ENCODE assay signal across 15 mouse cellular contexts in the genomic region with DNA sequence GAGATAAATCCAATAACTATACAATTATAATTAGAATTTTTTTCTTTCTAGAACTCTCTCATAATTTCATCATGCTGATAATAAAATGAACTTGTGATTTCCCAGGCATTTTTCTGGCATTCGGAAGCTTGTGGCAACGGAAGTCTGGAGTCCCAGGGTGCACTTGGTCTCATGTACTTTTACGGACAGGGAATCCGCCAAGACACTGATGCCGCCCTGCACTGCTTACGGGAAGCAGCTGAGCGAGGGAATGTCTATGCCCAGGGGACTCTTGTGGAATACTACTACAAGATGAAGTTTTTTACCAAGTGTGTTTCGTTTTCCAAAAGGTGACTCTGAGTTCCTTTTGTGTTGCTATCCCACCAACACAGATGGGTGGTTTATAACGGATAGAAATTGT. TPM values are rescaled to one million over a fixed set of nuclear protein-coding genes. Genes with fewer than 3 reads are reported as not detected.
"Had no signal": no experiment of that assay in that cellular context is flagged by ENCODE, and none has a peak within 500 bp of the region (broad histone marks: within the 10 kb centered on the region; RNA-seq: fewer than 3 reads in every experiment).

No protein-coding gene starts in this region.

- H3K9ac ChIP-seq: neural tube, embryonic 13.5 days; neural tube, embryonic 15.5 days; stomach, embryonic 15.5 days had no signal

- H3K36me3 ChIP-seq: neural tube, embryonic 13.5 days; neural tube, embryonic 15.5 days; stomach, embryonic 15.5 days had no signal

- H3K27me3 ChIP-seq: neural tube, embryonic 13.5 days; neural tube, embryonic 15.5 days; stomach, embryonic 15.5 days had no signal

- H3K4me3 ChIP-seq: neural tube, embryonic 13.5 days; neural tube, embryonic 15.5 days; stomach, embryonic 15.5 days had no signal

- H3K4me1 ChIP-seq: neural tube, embryonic 13.5 days; neural tube, embryonic 15.5 days; stomach, embryonic 15.5 days had no signal

- H3K4me2 ChIP-seq: neural tube, embryonic 13.5 days; neural tube, embryonic 15.5 days; stomach, embryonic 15.5 days had no signal

- H3K9me3 ChIP-seq: neural tube, embryonic 13.5 days; neural tube, embryonic 15.5 days; stomach, embryonic 15.5 days had no signal

- H3K27ac ChIP-seq: neural tube, embryonic 13.5 days; neural tube, embryonic 15.5 days; stomach, embryonic 15.5 days; stomach, postnatal 0 days had no signal

- DNase-seq: retina, postnatal 1 day; right cerebral cortex, postnatal 14 days; right cerebral cortex, postnatal 4 days; spleen, adult 18-20 months; thymus, adult 18-20 months; thymus, adult 2 months; thymus, postnatal 14 days; thymus, postnatal 25 days; thymus, postnatal 36 days; thymus, postnatal 4 days had no signal

RNA-seq across cellular contexts. Expression of a gene that starts 23.7 kb away (rescaled TPM):
- polyA plus RNA-seq: small intestine, adult 2 months; thymus, adult 2 months had no signal
